Mouse (Mus musculus) cortical plate, adult 2 months (tissue): Measurements from ENCODE around the gene Pknox2.

Source experiments
- CTCF ChIP-seq: fragments of 200-500 bp; IDR thresholded peaks from 2 replicates; pipeline ENCODE4 v1.5.1; 2011; ENCODE audit warnings: mild to moderate bottlenecking, control low read depth, low read length; ENCODE audit not compliant: insufficient read depth; ENCODE audit errors: extremely low read depth
- POLR2A ChIP-seq: fragments of 200-500 bp; IDR thresholded peaks from 2 replicates; pipeline ENCODE4 v1.6.1; 2011; ENCODE audit warnings: mild to moderate bottlenecking, low read length, control low read depth; ENCODE audit not compliant: insufficient read depth; ENCODE audit errors: extremely low read depth

DNA sequence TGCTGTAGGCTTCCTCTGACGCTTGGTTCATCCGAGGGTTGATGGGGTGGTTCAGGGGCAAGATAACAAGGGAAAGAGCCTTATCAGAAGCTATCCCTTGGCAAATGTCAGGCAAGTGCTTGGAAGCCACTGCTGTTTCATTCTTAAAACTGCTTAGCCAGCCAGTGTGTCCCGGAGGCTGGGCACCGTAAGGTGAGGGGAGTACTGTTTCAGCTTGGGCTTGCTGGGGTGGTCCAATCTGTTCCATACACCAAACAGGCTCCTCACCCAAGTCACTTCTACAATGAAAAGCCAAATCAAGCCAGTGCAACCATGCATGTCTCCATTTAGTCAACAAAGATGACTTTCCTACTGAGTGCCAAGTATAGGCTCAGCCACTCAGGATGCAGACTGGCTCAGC lies 679 bp upstream of the Pknox2 start:
- TF ChIP-seq CTCF (no peak), POLR2A (no peak)
